Mouse (Mus musculus): ENCODE data around the gene Maml1.

DNA sequence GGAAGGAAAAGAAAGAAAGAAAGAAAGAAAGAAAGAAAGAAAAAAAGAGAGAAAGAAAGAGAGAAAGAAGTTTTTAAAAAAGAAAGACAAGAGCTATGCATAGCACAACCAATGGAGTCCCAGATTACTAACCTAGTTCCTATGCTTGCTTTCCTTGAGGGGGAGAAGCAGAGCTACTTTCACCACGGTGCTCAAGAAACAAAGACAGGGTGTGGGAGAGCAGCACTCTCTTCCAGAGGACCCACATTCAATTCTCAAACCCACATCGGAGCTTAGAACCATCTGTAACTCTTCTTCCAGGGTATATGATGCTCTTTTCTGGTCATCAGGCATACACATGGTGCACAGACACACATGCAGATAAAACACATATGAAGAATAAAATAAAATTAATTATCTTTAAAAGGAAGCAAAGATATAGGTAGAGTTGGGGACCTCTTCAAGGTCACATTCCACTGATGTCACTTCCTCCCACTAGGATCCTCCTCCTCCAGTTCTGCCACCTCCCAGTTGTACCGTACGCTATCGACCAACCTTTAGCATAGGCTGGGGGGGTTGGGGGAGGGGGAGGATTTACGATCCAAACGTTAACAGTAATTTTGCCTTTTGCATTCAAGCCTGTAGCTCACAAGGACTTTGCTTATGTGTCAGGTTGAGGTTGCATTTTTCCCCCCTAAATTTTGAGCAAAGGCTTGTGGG is 43.5 kb downstream of the Maml1 start:
- TF ChIP-seq POLR2A (IDR thresholded peaks at IDR 0.05; ENCODE audit: extremely low read depth, insufficient read depth, low read length) (no peak), CTCF (IDR thresholded peaks at IDR 0.05; ENCODE audit: extremely low read depth, insufficient read depth, low read length) (no peak)

All from cortical plate, adult 2 months (tissue).